Mouse (Mus musculus) neural tube, embryonic 14.5 days (tissue): ENCODE measurements at regions not wholly inside any gene's neighbourhood (a gene's known extent, or its start where the extent isn't known, plus 50 kb on each side); places are given as distances from the start of the nearest gene placed in this dataset.
A peak's percentile ranks its signal among the peaks of the same experiment; 100 is the strongest.

Source experiments
- ATAC-seq: fragments of 200-750 bp; cut with Nextera tagmentation; 2 replicates; pipeline ENCODE4 v1.8.0; 2017; ENCODE audit warnings: low read depth, mild to moderate bottlenecking, moderate TSS enrichment, moderate library complexity
- H3K27ac ChIP-seq: fragments of 300-500 bp; sonication (generic); 2 replicates; pipeline ENCODE4 v1.5.1; 2014; ENCODE audit warnings: low read depth, mild to moderate bottlenecking, control low read depth, low read length, moderate library complexity, mixed read lengths
- H3K27me3 ChIP-seq: fragments of 300-500 bp; sonication (generic); 2 replicates; pipeline ENCODE4 v1.6.1; 2014; ENCODE audit warnings: low read length; ENCODE audit not compliant: control insufficient read depth, insufficient read depth
- H3K36me3 ChIP-seq: fragments of 300-500 bp; sonication (generic); 2 replicates; pipeline ENCODE4 v1.6.1; 2014; ENCODE audit warnings: low read length, mixed read lengths; ENCODE audit not compliant: control insufficient read depth, insufficient read depth
- H3K4me1 ChIP-seq: fragments of 300-500 bp; sonication (generic); 2 replicates; pipeline ENCODE4 v1.6.1; 2014; ENCODE audit warnings: low read length; ENCODE audit not compliant: control insufficient read depth, insufficient read depth
- H3K4me2 ChIP-seq: fragments of 300-500 bp; sonication (generic); 2 replicates; pipeline ENCODE4 v1.6.1; 2014; ENCODE audit warnings: mild to moderate bottlenecking, low read depth, low read length, control low read depth
- H3K4me3 ChIP-seq: fragments of 300-500 bp; sonication (generic); 2 replicates; pipeline ENCODE4 v1.5.1; 2014; ENCODE audit warnings: low read depth, low read length, control low read depth, mixed read lengths
- H3K9ac ChIP-seq: fragments of 300-500 bp; sonication (generic); replicated peaks from 2 replicates; pipeline ENCODE4 v1.6.1; 2014; ENCODE audit warnings: low read depth, mild to moderate bottlenecking, control low read depth, low read length, mixed read lengths
- H3K9me3 ChIP-seq: fragments of 300-500 bp; sonication (generic); 2 replicates; pipeline ENCODE4 v1.6.1; 2016; ENCODE audit warnings: low read length; ENCODE audit not compliant: control insufficient read depth
- WGBS: fragments of 180-500 bp; shearing (Covaris S2); extraction: QIAGEN DNeasy Blood & Tissue Kit; methylation state at CpG from one replicate; pipeline ENCODE4 v1.1.7; 2014; 5-methylcytosine and 5-hydroxymethylcytosine counted together

GRCm38 (mm10) chr11:17665624-17666552 lies 287.8 kb downstream of the Etaa1 start:
- Histone ChIP-seq H3K4me1 (no peaks in the 10 kb centered on the region), H3K27me3 (no peaks in the 10 kb centered on the region), H3K36me3 (no peaks in the 10 kb centered on the region), H3K4me3 (no peak overlapping the region), H3K4me2 (no peak overlapping the region), H3K27ac (no peak overlapping the region), H3K9me3 (no peaks in the 10 kb centered on the region), H3K9ac (no peak overlapping the region)
- no peak for ATAC-seq
- WGBS: 79% methylated on average over 11 of the region's 11 CpGs

- no peak for ATAC-seq
Measured at GRCm38 (mm10) chr11:17680998-17681397, 272.7 kb downstream of the Etaa1 start.

DNA sequence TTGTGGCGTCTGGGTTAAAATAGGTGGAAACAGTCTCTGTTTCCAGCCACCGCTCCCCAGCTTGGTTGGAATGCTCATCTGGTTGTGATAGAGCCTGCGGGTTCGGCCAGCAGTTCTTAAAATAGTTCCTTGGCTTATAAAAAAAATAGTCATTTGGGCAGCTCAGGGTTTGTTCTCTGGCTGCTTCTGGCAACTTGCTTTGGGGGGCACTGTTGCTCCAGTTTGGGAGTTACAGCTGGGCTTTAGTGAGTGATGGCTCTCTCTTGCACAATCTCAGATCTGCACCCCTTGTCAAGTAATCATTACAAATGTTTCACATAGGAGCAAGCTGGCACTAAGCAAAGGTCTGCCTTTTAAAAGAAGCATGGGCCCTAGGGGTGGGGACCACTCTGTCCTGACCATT lies 268.0 kb downstream of the Etaa1 start:
- Histone ChIP-seq H3K27me3 (no peaks in the 10 kb centered on the region), H3K4me2 (no peak overlapping the region), H3K36me3 (no peaks in the 10 kb centered on the region), H3K27ac (no peak overlapping the region), H3K4me3 (no peak overlapping the region), H3K9me3 (no peaks in the 10 kb centered on the region), H3K4me1 (0 out of 2 replicates have a peak, but pooled peaks cover 6% of the 10 kb centered on the region), H3K9ac (no peak overlapping the region)
- 54% methylated on average over 4 of the region's 4 CpGs for WGBS
- peak; percentile 74; the same call in 1 of the 2 replicates for ATAC-seq

More at GRCm38 (mm10) chr11:17680998-17681397, 272.7 kb downstream of the Etaa1 start:
- Histone ChIP-seq H3K9ac (no peak overlapping the region), H3K9me3 (no peaks in the 10 kb centered on the region), H3K27ac (no peak overlapping the region), H3K27me3 (no peaks in the 10 kb centered on the region), H3K4me1 (no peaks in the 10 kb centered on the region), H3K4me3 (no peak overlapping the region), H3K36me3 (no peaks in the 10 kb centered on the region), H3K4me2 (no peak overlapping the region)
- 39% methylated on average over 4 of the region's 4 CpGs for WGBS

DNA sequence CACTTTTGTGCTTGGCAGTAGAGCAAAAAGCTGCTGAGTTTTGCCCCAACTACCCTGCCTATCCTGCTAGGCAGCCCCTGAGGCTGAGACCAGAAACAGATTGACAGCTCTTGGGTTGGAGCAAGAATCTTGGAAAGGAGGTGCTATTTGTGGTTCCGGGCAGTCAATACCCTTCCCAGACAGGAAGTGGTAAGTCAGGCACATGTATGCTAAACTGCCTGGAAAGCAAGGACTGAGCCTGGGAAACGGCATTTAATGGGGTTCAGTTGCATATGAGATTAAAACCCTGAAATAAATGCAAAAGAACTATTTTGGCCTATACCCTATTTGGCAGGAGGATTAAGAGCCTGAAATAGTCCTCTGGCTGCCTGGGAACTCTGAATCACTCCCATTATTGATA lies 266.9 kb downstream of the Etaa1 start:
- ATAC-seq: no peak
- Histone ChIP-seq H3K9me3 (no peaks in the 10 kb centered on the region), H3K36me3 (no peaks in the 10 kb centered on the region), H3K9ac (no peak overlapping the region), H3K4me3 (no peak overlapping the region), H3K4me2 (no peak overlapping the region), H3K27me3 (no peaks in the 10 kb centered on the region), H3K27ac (no peak overlapping the region), H3K4me1 (0 out of 2 replicates have a peak, but pooled peaks cover 6% of the 10 kb centered on the region)
- 62% methylated on average over 2 of the region's 2 CpGs for WGBS

- no peaks in the 10 kb centered on the region for H3K9me3 ChIP-seq
- no peak for ATAC-seq
Measured at GRCm38 (mm10) chr11:17694145-17694544, 259.5 kb downstream of the Etaa1 start.

GRCm38 (mm10) chr11:17708769-17709168 lies 244.9 kb downstream of the Etaa1 start:
- Histone ChIP-seq H3K36me3 (no peaks in the 10 kb centered on the region), H3K27ac (no peak overlapping the region), H3K4me3 (no peak overlapping the region), H3K4me1 (no peaks in the 10 kb centered on the region), H3K4me2 (no peak overlapping the region), H3K27me3 (no peaks in the 10 kb centered on the region), H3K9ac (no peak overlapping the region), H3K9me3 (no peaks in the 10 kb centered on the region)
- no peak for ATAC-seq

More at GRCm38 (mm10) chr11:17694145-17694544, 259.5 kb downstream of the Etaa1 start:
- Histone ChIP-seq H3K36me3 (no peaks in the 10 kb centered on the region), H3K27ac (no peak overlapping the region), H3K4me3 (no peak overlapping the region), H3K27me3 (no peaks in the 10 kb centered on the region), H3K9ac (no peak overlapping the region), H3K4me2 (no peak overlapping the region), H3K4me1 (no peaks in the 10 kb centered on the region)
- 45% methylated on average over 2 of the region's 2 CpGs for WGBS

DNA sequence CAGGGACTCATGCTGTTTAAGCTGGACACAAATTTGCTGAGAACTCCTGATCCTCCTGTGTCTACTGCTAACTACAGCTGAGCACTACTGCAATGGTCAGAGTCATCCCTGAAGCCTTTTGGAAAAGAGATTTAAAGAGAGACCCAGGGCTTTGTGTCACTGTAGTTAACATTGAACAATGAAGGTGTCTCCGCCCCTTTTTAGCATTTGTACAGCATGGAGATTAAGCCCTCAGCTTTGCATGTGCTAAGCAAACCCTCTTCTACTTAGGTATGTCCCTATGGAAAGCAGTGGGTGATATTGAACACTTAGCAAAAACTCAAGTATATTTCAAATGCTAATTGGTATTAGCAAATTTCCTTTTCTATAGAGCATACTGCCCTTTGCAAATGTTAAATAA lies 231.6 kb downstream of the Etaa1 start:
- WGBS: 81% methylated on average over 1 of the region's 1 CpGs
- no peak overlapping the region for H3K4me2 ChIP-seq
- no peak overlapping the region for H3K9ac ChIP-seq
- no peaks in the 10 kb centered on the region for H3K27me3 ChIP-seq
- no peaks in the 10 kb centered on the region for H3K4me1 ChIP-seq
- no peak for ATAC-seq
- no peaks in the 10 kb centered on the region for H3K36me3 ChIP-seq
- no peak overlapping the region for H3K27ac ChIP-seq
- no peaks in the 10 kb centered on the region for H3K9me3 ChIP-seq
- H3K4me3 ChIP-seq: no peak overlapping the region

GRCm38 (mm10) chr11:17727258-17728034 lies 226.2 kb downstream of the Etaa1 start:
- no peaks in the 10 kb centered on the region for H3K27me3 ChIP-seq
- no peak overlapping the region for H3K4me2 ChIP-seq
- no peaks in the 10 kb centered on the region for H3K36me3 ChIP-seq
- 65% methylated on average over 8 of the region's 8 CpGs for WGBS
- no peak overlapping the region for H3K27ac ChIP-seq
- H3K9me3 ChIP-seq: no peaks in the 10 kb centered on the region
- no peaks in the 10 kb centered on the region for H3K4me1 ChIP-seq
- H3K4me3 ChIP-seq: no peak overlapping the region
- no peak overlapping the region for H3K9ac ChIP-seq
- no peak for ATAC-seq

DNA sequence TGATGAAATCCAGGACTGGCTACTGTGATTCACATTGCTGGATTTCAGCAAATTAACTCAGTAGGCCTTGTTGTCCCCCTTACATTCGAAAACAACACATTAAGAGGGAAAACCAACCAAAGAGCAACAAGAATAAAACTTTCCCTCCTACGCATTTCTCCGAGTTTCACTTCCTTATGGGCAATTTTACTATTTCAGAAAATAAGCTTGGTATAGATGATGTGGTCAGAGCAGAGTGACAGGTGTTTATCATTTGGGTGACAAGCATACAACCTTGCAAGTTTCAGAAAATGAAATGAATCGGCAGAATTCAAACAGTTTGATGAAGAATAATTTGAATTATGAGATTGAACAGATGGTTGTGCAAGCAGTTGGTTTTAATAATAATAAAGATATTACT lies 220.6 kb downstream of the Etaa1 start:
- ATAC-seq: no peak
- WGBS: 92% methylated on average over 4 of the region's 4 CpGs
- H3K4me2 ChIP-seq: no peak overlapping the region
- H3K9me3 ChIP-seq: no peaks in the 10 kb centered on the region
- no peaks in the 10 kb centered on the region for H3K36me3 ChIP-seq
- no peaks in the 10 kb centered on the region for H3K4me1 ChIP-seq
- H3K27ac ChIP-seq: no peak overlapping the region
- no peak overlapping the region for H3K9ac ChIP-seq
- H3K4me3 ChIP-seq: no peak overlapping the region
- H3K27me3 ChIP-seq: no peaks in the 10 kb centered on the region
